Mouse (Mus musculus): ENCODE data around the gene Topaz1.
"Not testable (repeated sequence)": the region's sequence is repeated elsewhere in the genome, so short reads cannot be mapped to it uniquely, and the experiment has no call there.

Topaz1 gene

DNA sequence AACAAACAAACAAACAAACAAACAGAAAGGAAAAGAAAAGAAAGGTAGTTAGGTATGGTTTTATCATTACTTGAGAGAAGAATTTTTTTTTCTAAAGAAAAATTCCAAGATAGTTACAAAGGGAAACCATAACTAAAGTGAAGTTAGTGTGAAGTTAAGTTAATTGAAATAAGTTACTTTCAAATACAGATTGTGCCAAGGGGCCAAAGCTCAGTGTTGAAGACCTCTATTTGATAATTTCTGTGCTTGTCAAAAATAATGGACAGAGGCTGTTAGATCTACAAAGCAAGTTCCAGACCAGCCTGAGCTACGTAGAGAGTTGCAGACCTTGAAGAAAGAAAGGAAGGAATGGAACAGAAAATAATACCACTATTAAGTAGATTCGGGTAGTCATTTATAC lies 60.0 kb downstream of the Topaz1 start:
- in situ Hi-C loops (cut with MboI, MseI), result loop anchor here (5.0 kb wide), 1 partner anchor 80 kb away; the partner anchor contains the start of gene Zkscan7

DNA sequence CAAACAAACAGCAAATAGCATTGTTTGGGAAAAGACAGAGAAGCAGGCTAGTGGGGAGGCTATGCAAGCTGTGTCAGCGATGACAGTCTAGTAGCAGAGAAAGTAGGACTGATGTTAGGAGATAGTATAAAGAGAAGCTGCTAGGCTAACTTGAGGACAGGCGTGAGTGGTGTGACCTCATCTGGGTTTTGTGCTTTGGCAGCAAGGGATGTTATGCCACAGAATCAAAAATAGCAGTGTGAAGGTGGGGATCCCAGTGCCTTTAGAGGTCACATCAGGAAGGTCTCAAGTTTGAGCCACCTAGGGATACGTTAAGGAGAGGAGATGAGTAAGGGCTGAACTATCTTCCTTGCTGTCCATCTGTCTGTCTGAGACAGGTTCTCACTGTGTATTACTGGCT lies 63.1 kb downstream of the Topaz1 start:
- in situ Hi-C loops (cut with MboI, MseI), result no loop called here

DNA sequence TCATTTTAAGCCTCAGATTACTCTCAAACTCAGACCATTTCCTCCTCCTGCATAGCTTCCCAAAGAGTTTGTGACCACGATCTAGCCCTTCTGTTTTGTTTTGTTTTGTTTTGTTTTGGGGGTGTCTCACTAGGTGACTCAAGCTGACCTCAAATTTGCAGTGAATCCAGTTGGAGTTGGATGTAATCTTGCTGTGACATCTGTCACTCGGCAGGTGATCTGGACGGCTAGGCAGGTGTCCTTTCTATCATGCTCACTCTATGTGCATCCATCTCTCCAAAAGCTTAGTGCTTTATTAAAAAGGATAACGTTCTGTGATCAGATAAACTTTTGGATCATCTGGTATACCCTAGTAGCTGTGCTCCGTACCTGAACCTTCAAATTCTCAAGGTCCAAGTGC lies 65.2 kb downstream of the Topaz1 start:
- in situ Hi-C loops (cut with MboI, MseI), result no loop called here

DNA sequence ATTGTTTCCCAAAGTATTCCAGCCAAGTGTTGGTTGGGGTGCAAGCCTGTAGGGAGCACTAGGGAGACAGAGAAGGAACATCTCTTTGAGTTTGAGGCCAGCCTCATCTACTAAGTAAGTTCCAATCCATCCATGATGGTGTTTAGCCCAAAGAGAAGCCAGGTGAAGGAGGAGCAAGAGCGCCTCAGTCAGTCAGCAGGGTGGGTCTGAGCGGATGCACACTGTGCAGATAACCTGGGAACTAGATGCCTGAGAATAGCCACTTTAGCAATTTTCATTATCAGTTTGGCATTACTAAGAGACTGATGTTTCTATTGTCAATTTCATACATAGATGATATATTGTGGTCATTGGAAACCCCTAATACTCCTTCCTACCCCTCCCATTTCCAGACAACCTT lies 67.6 kb downstream of the Topaz1 start:
- in situ Hi-C loops (cut with MboI, MseI), result no loop called here

DNA sequence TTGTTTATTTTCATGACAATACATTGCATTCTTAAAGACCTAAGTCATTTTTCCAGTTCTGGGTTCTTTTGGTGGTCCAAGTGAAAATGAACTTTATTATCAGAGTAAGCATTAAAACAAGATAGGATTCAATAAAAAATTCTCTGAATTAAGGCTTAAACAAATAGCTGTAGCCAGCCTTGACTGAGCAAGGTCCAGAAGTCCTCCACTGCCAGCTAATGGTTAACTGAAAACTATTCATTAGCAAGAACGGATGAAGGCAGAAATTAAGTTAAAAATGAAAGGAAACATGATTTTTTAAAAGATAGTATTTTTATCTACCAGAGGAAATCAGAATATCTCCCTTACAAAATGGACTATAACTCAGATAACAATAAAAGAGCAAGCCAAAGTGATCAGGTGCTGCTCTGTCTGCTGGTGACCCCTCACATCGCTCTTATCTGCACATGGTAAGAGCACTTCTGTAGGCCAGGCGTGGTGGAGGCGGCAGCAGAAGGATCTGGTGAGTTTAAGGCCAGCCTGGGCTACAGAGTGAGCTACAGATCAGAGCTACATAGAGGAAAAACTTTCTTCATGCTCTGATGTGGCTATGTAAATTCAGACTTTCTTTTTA lies 68.2 kb downstream of the Topaz1 start:
- in situ Hi-C loops (cut with MboI, MseI), result no loop called here

DNA sequence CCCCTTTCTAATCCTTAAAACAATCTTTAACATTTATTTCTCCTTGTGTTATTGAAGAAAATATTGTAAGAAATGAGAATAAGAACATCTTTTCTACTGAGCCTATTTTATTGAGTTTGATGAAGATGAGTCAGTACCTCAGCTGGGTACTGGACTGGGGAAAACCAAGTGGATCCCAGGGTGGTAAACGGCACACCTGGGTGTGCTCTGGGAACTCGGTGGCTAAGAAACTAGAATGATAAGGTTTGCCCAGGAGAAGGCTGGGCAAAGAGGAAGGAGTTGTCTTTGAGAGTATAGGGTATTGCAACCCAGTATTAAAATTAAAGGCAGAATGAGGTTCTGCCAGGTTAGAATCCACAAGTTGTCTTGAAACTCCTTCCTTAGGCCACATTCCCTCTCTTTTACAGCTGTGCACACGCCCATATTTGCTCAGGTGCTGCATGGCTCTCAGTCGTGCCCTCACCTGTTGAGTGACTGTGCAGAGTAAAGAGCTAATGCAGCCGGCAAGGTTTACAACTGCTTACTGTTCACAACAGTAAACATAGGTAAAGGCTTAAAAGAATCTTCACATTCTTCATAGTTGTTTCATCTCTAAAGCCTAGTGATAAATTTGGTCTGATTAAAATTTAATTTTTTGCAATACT lies 76.3 kb downstream of the Topaz1 start:
- in situ Hi-C loops (cut with MboI, MseI), result no loop called here

DNA sequence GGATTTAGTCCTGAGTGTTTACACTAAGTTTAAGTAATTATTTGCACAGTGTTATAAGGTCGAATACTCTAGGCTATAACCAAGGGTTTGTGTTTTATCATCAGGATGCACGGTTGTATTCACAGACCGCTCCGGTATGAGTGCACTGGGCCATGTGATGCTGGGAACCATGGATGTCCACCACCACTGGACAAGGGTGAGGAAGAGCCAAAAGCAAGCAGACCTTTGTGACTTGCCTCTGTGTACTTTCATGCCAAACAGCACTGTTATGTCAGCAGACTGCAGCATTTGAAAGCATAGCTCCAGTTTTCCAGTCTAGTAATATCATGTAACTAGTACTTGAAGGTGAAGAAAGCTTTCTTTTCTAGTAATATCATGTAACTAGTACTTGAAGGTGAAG lies 79.6 kb downstream of the Topaz1 start:
- in situ Hi-C loops (cut with MboI, MseI), result no loop called here

DNA sequence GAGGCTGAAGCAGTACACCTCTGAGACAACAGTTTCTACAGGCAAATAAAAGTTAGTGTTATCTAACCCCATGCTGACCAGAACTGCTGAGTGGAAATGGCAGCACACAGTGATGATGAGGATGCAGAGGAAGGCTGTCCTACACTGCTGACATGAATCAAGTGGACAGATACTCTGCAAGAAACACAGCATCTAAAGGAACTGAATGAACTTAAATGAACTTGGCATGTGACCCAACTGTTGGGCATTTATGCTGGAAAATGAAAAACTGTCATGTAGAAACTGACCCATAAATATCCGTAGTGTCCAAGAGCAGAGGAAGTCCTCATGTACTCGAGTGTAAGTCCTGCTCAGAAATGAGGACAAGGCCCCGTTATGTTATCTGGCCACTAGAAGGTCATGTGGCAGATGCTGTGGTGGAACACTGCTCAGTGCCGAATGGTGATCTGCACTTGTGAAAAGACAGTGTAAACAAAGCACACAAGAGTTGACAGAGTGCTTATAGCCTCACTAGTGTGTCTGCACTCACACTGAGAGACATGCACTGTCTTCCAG lies 82.8 kb downstream of the Topaz1 start:
- in situ Hi-C loops (cut with MboI, MseI), result no loop called here

DNA sequence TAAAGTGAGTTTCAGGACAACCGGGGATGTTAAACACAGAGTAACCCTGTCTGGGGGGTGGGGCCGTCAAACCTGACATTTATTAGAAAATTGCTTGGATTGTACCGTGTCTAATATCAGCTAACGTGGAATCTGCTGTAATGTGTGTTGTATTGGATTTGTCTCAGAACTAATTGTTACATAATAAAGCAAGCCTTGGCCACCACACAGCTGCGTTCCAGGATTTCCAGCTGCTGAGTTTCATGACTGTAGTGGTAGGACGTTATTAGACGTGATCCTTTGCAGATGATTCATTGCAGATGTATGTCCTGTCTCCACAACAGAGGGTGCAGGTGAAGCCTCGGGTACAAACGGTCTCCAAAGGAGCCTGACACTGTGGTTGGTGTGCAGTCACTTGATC lies 89.0 kb downstream of the Topaz1 start:
- in situ Hi-C loops (cut with MboI, MseI), result no loop called here

DNA sequence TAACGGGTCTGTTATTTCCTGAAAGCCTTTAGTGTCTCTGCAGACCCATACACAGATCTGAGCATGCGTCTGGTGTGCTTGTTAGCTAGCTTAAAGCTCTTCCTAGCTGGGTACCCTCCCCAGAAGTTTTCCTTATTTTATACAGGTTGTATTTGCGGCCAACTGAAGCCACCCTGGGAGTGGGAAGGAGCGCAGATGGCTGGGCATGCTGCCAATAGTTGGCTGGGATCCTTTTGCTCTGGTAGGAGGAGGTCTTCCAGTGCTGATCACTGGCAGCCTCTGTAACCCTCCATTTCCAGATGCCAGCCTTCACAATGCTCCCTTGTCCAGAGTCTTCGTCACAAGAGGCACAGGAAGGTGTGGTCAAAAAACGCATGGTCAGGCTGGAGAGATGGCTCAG lies 89.6 kb downstream of the Topaz1 start:
- in situ Hi-C loops (cut with MboI, MseI), result no loop called here

DNA sequence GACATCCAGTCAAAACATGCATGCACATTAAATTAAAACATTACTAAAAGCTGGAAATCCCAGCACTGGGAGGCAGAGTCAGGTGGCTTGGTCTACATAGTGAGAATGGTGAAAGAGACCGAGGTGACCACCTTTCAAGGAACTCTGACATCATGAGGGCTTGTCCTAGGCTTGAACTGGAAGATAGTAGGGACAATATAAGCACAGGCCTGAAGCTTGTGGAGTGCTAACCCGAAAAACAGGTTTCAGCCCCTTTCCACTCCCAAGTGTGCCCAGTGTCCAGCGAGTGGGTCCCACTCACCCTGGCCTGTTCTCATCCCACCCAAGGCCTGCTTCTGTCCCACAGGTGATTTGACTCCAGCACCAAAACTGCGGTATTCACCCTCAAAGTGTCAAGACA lies 90.1 kb downstream of the Topaz1 start:
- in situ Hi-C loops (cut with MboI, MseI), result no loop called here

DNA sequence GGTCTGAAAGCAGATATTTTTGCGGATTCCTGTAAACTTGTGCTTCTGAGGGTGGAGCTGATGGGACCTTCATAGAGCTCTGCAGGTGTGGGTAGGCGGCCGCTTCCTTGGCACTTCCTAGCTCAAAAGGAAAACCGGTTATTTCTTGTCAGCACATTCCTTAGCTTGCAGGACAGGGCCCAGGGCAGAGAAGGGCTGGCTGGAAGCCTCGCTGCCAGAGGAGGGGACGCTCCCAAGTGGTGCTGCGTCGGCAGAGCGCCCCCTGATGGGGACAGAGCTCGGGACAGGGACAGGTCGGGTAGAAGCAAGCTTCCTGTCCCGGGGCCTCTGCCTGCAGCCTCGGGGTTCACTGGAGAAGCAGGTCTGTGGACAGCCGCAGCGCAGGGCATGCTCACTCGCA lies 90.5 kb downstream of the Topaz1 start:
- in situ Hi-C loops (cut with MboI, MseI), result no loop called here

DNA sequence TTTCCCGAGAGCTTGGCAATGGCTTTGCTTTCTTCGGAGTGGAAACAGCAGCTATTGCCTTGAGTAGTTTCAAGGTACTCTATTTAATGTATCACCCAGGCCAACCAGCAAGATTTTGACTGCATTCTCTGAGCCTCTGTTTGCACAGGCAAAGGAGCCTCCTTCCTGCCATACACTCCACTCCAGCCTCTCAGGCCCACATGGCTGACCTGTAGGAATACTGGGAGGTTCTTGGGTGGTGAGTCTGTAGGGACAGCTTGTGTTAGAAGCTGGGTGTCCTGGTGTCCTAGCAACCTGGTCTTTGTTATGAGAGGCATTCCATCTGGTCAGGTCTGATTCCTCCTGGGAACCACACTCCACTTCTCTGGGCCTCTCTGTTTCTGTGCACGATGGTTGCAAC lies 96.6 kb downstream of the Topaz1 start, which contains the start of gene Gm35549:
Gene Gm35549, minus strand, starts transcription at position 276 of the 400 bp plus-strand sequence.
- in situ Hi-C loops (cut with MboI, MseI), result no loop called here

DNA sequence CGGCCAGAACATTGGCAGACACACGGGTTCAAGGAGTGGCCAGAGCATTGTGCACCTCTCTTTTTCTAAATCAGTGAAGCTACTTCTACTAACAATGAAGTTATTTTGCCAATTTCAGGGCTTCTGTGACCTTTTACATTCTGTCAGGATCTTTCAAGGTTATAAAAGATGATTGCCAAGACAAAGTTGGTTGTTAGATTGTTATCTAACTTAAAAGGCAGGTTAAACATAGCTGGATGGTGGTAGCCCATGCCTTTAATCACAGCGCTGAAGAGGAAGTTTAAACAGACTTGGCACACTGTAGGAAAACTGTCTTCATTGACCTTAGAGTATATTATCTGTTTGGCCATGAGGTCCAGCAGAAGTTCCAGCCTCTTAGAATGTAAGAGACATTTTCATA lies 98.5 kb downstream of the Topaz1 start:
- in situ Hi-C loops (cut with MboI, MseI), result no loop called here

DNA sequence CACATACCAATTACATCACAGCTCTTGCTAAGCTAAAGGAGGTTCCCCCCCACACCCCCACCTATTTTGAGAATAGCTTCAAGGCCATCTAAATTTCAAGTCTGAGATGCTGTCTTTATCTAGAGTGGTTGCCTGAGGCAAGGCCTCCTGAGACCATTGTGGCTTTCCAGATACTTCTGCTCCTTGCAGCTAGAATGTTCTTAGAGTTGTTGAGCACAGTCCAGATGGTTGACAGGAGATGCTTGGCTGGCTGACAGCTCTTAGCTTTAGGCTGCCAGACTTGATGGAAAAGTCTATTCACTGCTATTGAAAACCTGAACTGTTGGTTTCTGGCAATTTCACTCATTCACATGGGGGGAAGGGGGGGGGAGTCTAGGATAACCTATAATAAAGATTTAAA lies 99.0 kb downstream of the Topaz1 start:
- in situ Hi-C loops (cut with MboI, MseI), result no loop called here

DNA sequence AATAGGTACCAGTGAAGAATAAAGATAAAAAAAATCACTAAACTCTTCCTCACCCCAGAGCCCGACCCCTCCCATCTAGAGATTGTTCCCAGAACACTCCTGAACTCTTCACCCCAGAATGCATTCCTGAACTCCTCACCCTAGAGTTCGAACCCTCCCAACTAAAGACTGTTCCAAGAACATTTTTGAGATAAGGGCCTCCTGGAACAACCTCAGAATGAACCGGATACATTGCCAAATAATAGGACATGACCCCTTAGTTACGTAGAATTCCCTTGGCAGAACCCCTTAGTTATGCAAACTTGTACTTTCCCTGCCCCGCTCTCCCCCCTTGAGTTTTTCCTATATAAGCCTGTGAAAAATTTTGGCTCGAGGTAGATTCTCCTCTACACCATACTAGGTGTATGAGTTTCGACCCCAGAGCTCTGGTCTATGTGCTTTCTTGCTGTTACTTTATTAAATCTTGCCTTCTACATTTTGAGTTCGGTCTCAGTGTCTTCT lies 100.7 kb downstream of the Topaz1 start:
- in situ Hi-C loops (cut with MboI, MseI), result not testable (repeated sequence)

Data from T-helper 1 cell (primary cell).